Mouse (Mus musculus) liver, embryonic 15.5 days (tissue): Measurements from ENCODE around the gene Esrrg. TPM values are rescaled to one million over a fixed set of nuclear protein-coding genes. Genes with fewer than 3 reads are reported as not detected.

ENCODE experiments used
- ATAC-seq: fragments of 200-750 bp; cut with Nextera tagmentation; 2 replicates; pipeline ENCODE4 v1.8.0; 2017; ENCODE audit warnings: moderate number of reproducible peaks, mild to moderate bottlenecking, moderate library complexity; ENCODE audit not compliant: insufficient read depth
- H3K27ac ChIP-seq: fragments of 300-500 bp; sonication (generic); replicated peaks from 2 replicates; pipeline ENCODE4 v1.5.1; 2015; ENCODE audit warnings: mild to moderate bottlenecking, inconsistent platforms
- H3K27me3 ChIP-seq: fragments of 300-500 bp; sonication (generic); 2 replicates; pipeline ENCODE4 v1.6.1; 2015; ENCODE audit warnings: mild to moderate bottlenecking, inconsistent platforms
- H3K36me3 ChIP-seq: fragments of 300-500 bp; sonication (generic); replicated peaks from 2 replicates; pipeline ENCODE4 v1.6.1; 2015; ENCODE audit warnings: moderate library complexity, mild to moderate bottlenecking, inconsistent platforms
- H3K4me1 ChIP-seq: fragments of 300-500 bp; sonication (generic); replicated peaks from 2 replicates; pipeline ENCODE4 v1.6.1; 2015; ENCODE audit warnings: inconsistent platforms
- H3K4me2 ChIP-seq: fragments of 300-500 bp; sonication (generic); 2 replicates; pipeline ENCODE4 v1.6.1; 2015; ENCODE audit warnings: moderate library complexity, mild to moderate bottlenecking, inconsistent platforms
- H3K4me3 ChIP-seq: fragments of 300-500 bp; sonication (generic); replicated peaks from 2 replicates; pipeline ENCODE4 v1.5.1; 2015; ENCODE audit warnings: mild to moderate bottlenecking, inconsistent platforms
- H3K9ac ChIP-seq: fragments of 300-500 bp; sonication (generic); 2 replicates; pipeline ENCODE4 v1.6.1; 2015; ENCODE audit warnings: moderate library complexity, mild to moderate bottlenecking, inconsistent platforms
- H3K9me3 ChIP-seq: fragments of 300-500 bp; sonication (generic); replicated peaks from 2 replicates; pipeline ENCODE4 v1.6.1; 2016; ENCODE audit warnings: inconsistent platforms
- WGBS: fragments of 180-500 bp; shearing (Covaris S2); methylation state at CpG from one replicate; pipeline ENCODE4 v1.1.7; 2015; ENCODE audit warnings: mixed read lengths; ENCODE audit not compliant: insufficient replicate concordance; 5-methylcytosine and 5-hydroxymethylcytosine counted together
- polyA plus RNA-seq: library from polyadenylated mRNA; unstranded; fragments of >200 nt; fragmentation: Nextera tagmentation; extraction: Ambion mirVana; gene quantifications from 2 replicates; pipeline ENCODE4 v1.2.1, GENCODE M21; 2015

The Esrrg gene
- polyA plus RNA-seq, 1 experiment from 2014 or later: 0.22 TPM

- no peak for ATAC-seq
- Histone ChIP-seq H3K9me3 (no peaks in the 10 kb centered on the region), H3K27me3 (peaks cover 28% of the 10 kb centered on the region), H3K36me3 (no peaks in the 10 kb centered on the region), H3K4me1 (no peaks in the 10 kb centered on the region), H3K4me2 (peak overlapping the region; percentile 70), H3K9ac (no peak overlapping the region), H3K4me3 (peak overlapping the region; percentile 47; the same call in 1 of the 2 replicates), H3K27ac (no peak overlapping the region)
- WGBS: 15% methylated on average over 24 of the region's 24 CpGs
Measured at GRCm38 (mm10) chr1:187650786-187651687, 42.4 kb downstream of the Esrrg start.

GRCm38 (mm10) chr1:187651688-187652241 is 43.2 kb downstream of the Esrrg start:
- no peaks in the 10 kb centered on the region for H3K36me3 ChIP-seq
- no peaks in the 10 kb centered on the region for H3K9me3 ChIP-seq
- H3K9ac ChIP-seq: no peak overlapping the region; the same call in 1 of the 2 replicates
- ATAC-seq: no peak
- H3K4me1 ChIP-seq: no peaks in the 10 kb centered on the region
- H3K27me3 ChIP-seq: peaks cover 28% of the 10 kb centered on the region
- peak overlapping the region; percentile 70 for H3K4me2 ChIP-seq
- H3K4me3 ChIP-seq: peak overlapping the region; percentile 47
- no peak overlapping the region for H3K27ac ChIP-seq
- under 1% methylated on average over 32 of the region's 47 CpGs for WGBS

GRCm38 (mm10) chr1:187652445-187652844 is 43.9 kb downstream of the Esrrg start:
- H3K4me3 ChIP-seq: peak overlapping the region; percentile 47; the same call in 1 of the 2 replicates
- H3K4me1 ChIP-seq: no peaks in the 10 kb centered on the region
- WGBS: 7% methylated on average over 7 of the region's 7 CpGs
- H3K27me3 ChIP-seq: peaks cover 28% of the 10 kb centered on the region
- ATAC-seq: no peak
- peak overlapping the region; percentile 70 for H3K4me2 ChIP-seq
- H3K9ac ChIP-seq: no peak overlapping the region
- H3K27ac ChIP-seq: no peak overlapping the region
- no peaks in the 10 kb centered on the region for H3K9me3 ChIP-seq
- H3K36me3 ChIP-seq: no peaks in the 10 kb centered on the region

- Histone ChIP-seq H3K9me3 (no peaks in the 10 kb centered on the region), H3K27ac (no peak overlapping the region), H3K27me3 (peaks cover 28% of the 10 kb centered on the region), H3K36me3 (no peaks in the 10 kb centered on the region), H3K9ac (no peak overlapping the region), H3K4me1 (no peaks in the 10 kb centered on the region), H3K4me3 (no peak overlapping the region), H3K4me2 (no peak overlapping the region)
- ATAC-seq: no peak
- WGBS: 4% methylated on average over 9 of the region's 9 CpGs
Measured at GRCm38 (mm10) chr1:187653390-187653789, 44.8 kb downstream of the Esrrg start.

GRCm38 (mm10) chr1:187660963-187661362 is 52.4 kb downstream of the Esrrg start:
- ATAC-seq: no peak
- WGBS: 78% methylated on average over 9 of the region's 9 CpGs
- Histone ChIP-seq H3K4me2 (no peak overlapping the region), H3K27ac (no peak overlapping the region), H3K9ac (no peak overlapping the region), H3K27me3 (no peaks in the 10 kb centered on the region), H3K4me1 (no peaks in the 10 kb centered on the region), H3K36me3 (no peaks in the 10 kb centered on the region), H3K4me3 (no peak overlapping the region), H3K9me3 (no peaks in the 10 kb centered on the region)

- no peak for ATAC-seq
- H3K9ac ChIP-seq: no peak overlapping the region
Measured at GRCm38 (mm10) chr1:187662083-187662609, 53.6 kb downstream of the Esrrg start.

GRCm38 (mm10) chr1:187663376-187663775 is 54.8 kb downstream of the Esrrg start:
- no peak overlapping the region for H3K27ac ChIP-seq
- ATAC-seq: no peak
- no peaks in the 10 kb centered on the region for H3K27me3 ChIP-seq
- no peak overlapping the region for H3K4me3 ChIP-seq
- no peaks in the 10 kb centered on the region for H3K36me3 ChIP-seq
- WGBS: 56% methylated on average over 6 of the region's 6 CpGs
- H3K9ac ChIP-seq: no peak overlapping the region
- no peaks in the 10 kb centered on the region for H3K4me1 ChIP-seq
- H3K9me3 ChIP-seq: no peaks in the 10 kb centered on the region
- no peak overlapping the region for H3K4me2 ChIP-seq

More at GRCm38 (mm10) chr1:187662083-187662609, 53.6 kb downstream of the Esrrg start:
- Histone ChIP-seq H3K4me1 (no peaks in the 10 kb centered on the region), H3K27ac (no peak overlapping the region), H3K4me2 (peak overlapping the region; percentile 44), H3K27me3 (no peaks in the 10 kb centered on the region), H3K4me3 (peak overlapping the region; percentile 12; the same call in 1 of the 2 replicates), H3K9me3 (no peaks in the 10 kb centered on the region), H3K36me3 (no peaks in the 10 kb centered on the region)
- WGBS: 39% methylated on average over 12 of the region's 12 CpGs

GRCm38 (mm10) chr1:187664261-187664660 is 55.7 kb downstream of the Esrrg start:
- no peak overlapping the region for H3K4me2 ChIP-seq
- no peak overlapping the region for H3K4me3 ChIP-seq
- no peaks in the 10 kb centered on the region for H3K4me1 ChIP-seq
- H3K27ac ChIP-seq: no peak overlapping the region
- no peak for ATAC-seq
- H3K9ac ChIP-seq: no peak overlapping the region
- no peaks in the 10 kb centered on the region for H3K9me3 ChIP-seq
- H3K27me3 ChIP-seq: no peaks in the 10 kb centered on the region
- 66% methylated on average over 7 of the region's 7 CpGs for WGBS
- H3K36me3 ChIP-seq: no peaks in the 10 kb centered on the region

GRCm38 (mm10) chr1:187665901-187666600 is 57.5 kb downstream of the Esrrg start:
- no peak overlapping the region for H3K27ac ChIP-seq
- no peaks in the 10 kb centered on the region for H3K27me3 ChIP-seq
- no peaks in the 10 kb centered on the region for H3K4me1 ChIP-seq
- no peaks in the 10 kb centered on the region for H3K36me3 ChIP-seq
- H3K9me3 ChIP-seq: no peaks in the 10 kb centered on the region
- WGBS: 32% methylated on average over 10 of the region's 10 CpGs
- H3K9ac ChIP-seq: no peak overlapping the region
- H3K4me2 ChIP-seq: no peak overlapping the region
- H3K4me3 ChIP-seq: no peak overlapping the region
- no peak for ATAC-seq

GRCm38 (mm10) chr1:187669746-187670145 is 61.2 kb downstream of the Esrrg start:
- H3K4me1 ChIP-seq: no peaks in the 10 kb centered on the region
- H3K9ac ChIP-seq: no peak overlapping the region
- H3K4me2 ChIP-seq: no peak overlapping the region
- no peaks in the 10 kb centered on the region for H3K27me3 ChIP-seq
- no peak overlapping the region for H3K4me3 ChIP-seq
- no peak for ATAC-seq
- H3K9me3 ChIP-seq: no peaks in the 10 kb centered on the region
- no peaks in the 10 kb centered on the region for H3K36me3 ChIP-seq
- H3K27ac ChIP-seq: no peak overlapping the region
- WGBS: 73% methylated on average over 6 of the region's 6 CpGs

- Histone ChIP-seq H3K4me3 (no peak overlapping the region), H3K27me3 (no peaks in the 10 kb centered on the region)
- WGBS: 58% methylated on average over 5 of the region's 5 CpGs
Measured at GRCm38 (mm10) chr1:187672446-187672845, 63.9 kb downstream of the Esrrg start.

More at GRCm38 (mm10) chr1:187672446-187672845, 63.9 kb downstream of the Esrrg start:
- Histone ChIP-seq H3K9me3 (no peaks in the 10 kb centered on the region), H3K9ac (no peak overlapping the region), H3K4me1 (no peaks in the 10 kb centered on the region), H3K27ac (no peak overlapping the region), H3K4me2 (no peak overlapping the region), H3K36me3 (no peaks in the 10 kb centered on the region)
- ATAC-seq: no peak
